Mouse (Mus musculus): ENCODE results near the gene Il1rn. TPM values are rescaled to one million over a fixed set of nuclear protein-coding genes. Genes with fewer than 3 reads are reported as not detected.
A peak's percentile ranks its signal among the peaks of the same experiment; 100 is the strongest.

The Il1rn gene
- polyA plus RNA-seq, 1 experiment from 2014 or later = 1.7 TPM

GRCm38 (mm10) chr2:24347926-24348325 is 11.3 kb downstream of the Il1rn start:
- Histone ChIP-seq H3K9ac (replicated peaks) (no peak overlapping the region), H3K4me3 (replicated peaks) (no peak overlapping the region), H3K27ac (no peak overlapping the region), H3K27me3 (no peaks in the 10 kb centered on the region), H3K4me2 (no peak overlapping the region), H3K4me1 (replicated peaks) (no peaks in the 10 kb centered on the region), H3K9me3 (no peaks in the 10 kb centered on the region), H3K36me3 (no peaks in the 10 kb centered on the region)
- ATAC-seq (ENCODE audit: insufficient number of reproducible peaks, insufficient read depth, low FRiP score, low TSS enrichment, low read depth) = no peak
- 81% methylated on average over 1 of the region's 1 CpGs for WGBS

GRCm38 (mm10) chr2:24351159-24351558 is 14.5 kb downstream of the Il1rn start:
- Histone ChIP-seq H3K36me3 (no peaks in the 10 kb centered on the region), H3K4me2 (no peak overlapping the region), H3K4me1 (replicated peaks) (no peaks in the 10 kb centered on the region), H3K4me3 (replicated peaks) (no peak overlapping the region), H3K27me3 (no peaks in the 10 kb centered on the region), H3K9ac (replicated peaks) (no peak overlapping the region), H3K27ac (no peak overlapping the region), H3K9me3 (no peaks in the 10 kb centered on the region)
- 81% methylated on average over 2 of the region's 2 CpGs for WGBS
- no peak for ATAC-seq (ENCODE audit: insufficient number of reproducible peaks, insufficient read depth, low FRiP score, low TSS enrichment, low read depth)

GRCm38 (mm10) chr2:24353042-24353441 is 16.4 kb downstream of the Il1rn start:
- WGBS = 95% methylated on average over 2 of the region's 2 CpGs
- no peaks in the 10 kb centered on the region for H3K4me1 ChIP-seq (replicated peaks)

GRCm38 (mm10) chr2:24357642-24358041 is 21.0 kb downstream of the Il1rn start:
- Histone ChIP-seq H3K9ac (replicated peaks) (no peak overlapping the region), H3K4me2 (no peak overlapping the region), H3K27me3 (no peaks in the 10 kb centered on the region), H3K27ac (no peak overlapping the region), H3K4me3 (replicated peaks) (no peak overlapping the region), H3K4me1 (replicated peaks) (no peaks in the 10 kb centered on the region), H3K36me3 (no peaks in the 10 kb centered on the region), H3K9me3 (no peaks in the 10 kb centered on the region)
- WGBS = 13% methylated on average over 1 of the region's 1 CpGs
- no peak for ATAC-seq (ENCODE audit: insufficient number of reproducible peaks, insufficient read depth, low FRiP score, low TSS enrichment, low read depth)

More at GRCm38 (mm10) chr2:24353042-24353441, 16.4 kb downstream of the Il1rn start:
- Histone ChIP-seq H3K27ac (no peak overlapping the region), H3K9ac (replicated peaks) (no peak overlapping the region), H3K4me2 (no peak overlapping the region), H3K36me3 (no peaks in the 10 kb centered on the region), H3K27me3 (no peaks in the 10 kb centered on the region), H3K9me3 (no peaks in the 10 kb centered on the region), H3K4me3 (replicated peaks) (no peak overlapping the region)
- ATAC-seq (ENCODE audit: insufficient number of reproducible peaks, insufficient read depth, low FRiP score, low TSS enrichment, low read depth) = no peak

DNA sequence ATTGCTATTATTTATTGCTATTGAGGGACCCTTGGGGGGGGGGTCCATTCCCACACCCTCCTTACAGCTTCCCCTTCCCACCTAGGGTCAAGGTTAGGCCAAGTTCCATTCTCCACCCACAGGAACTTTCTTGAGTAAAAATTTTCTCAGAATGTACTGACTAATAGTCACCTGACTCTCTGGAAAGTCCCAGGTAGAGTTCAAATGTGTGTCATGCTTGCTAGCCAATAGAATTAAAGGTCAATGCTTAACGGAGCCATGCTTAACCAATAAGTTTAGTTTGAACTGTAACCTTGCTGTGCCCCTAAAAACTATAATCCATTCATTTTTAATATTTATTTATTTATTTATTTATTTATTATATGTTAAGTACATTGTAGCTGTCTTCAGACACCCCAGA is 22.7 kb downstream of the Il1rn start:
- WGBS = 84% methylated on average over 1 of the region's 1 CpGs
- ATAC-seq (ENCODE audit: insufficient number of reproducible peaks, insufficient read depth, low FRiP score, low TSS enrichment, low read depth) = no peak
- Histone ChIP-seq H3K36me3 (no peaks in the 10 kb centered on the region), H3K4me1 (replicated peaks) (no peaks in the 10 kb centered on the region), H3K27ac (no peak overlapping the region), H3K4me2 (no peak overlapping the region), H3K9ac (replicated peaks) (no peak overlapping the region), H3K4me3 (replicated peaks) (no peak overlapping the region), H3K27me3 (no peaks in the 10 kb centered on the region), H3K9me3 (no peaks in the 10 kb centered on the region)

DNA sequence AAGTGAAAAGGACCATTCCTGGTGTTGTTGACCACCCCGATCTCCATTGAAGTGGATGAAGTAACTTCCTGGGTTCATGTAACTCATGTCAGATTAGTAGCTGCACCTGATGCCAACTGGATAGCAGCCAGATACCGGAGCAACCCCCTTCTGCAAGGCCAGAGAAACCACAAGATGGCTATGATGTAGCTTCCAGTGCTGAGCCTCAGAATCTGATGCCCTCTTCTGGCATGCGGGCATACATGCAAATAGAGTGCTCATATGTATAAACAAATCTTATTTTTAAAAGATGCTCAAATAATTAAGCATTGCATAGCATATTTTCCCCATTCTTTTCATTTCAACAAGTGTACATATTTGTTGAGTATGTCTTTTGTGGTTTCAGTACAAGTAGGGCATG is 27.2 kb downstream of the Il1rn start:
- 82% methylated on average over 3 of the region's 3 CpGs for WGBS

GRCm38 (mm10) chr2:24366214-24366975 is 29.7 kb downstream of the Il1rn start:
- Histone ChIP-seq H3K27ac (no peak overlapping the region), H3K4me1 (replicated peaks) (0 out of 2 replicates have a peak, but pooled peaks cover 3% of the 10 kb centered on the region), H3K36me3 (no peaks in the 10 kb centered on the region), H3K9ac (replicated peaks) (no peak overlapping the region), H3K9me3 (no peaks in the 10 kb centered on the region), H3K4me3 (replicated peaks) (no peak overlapping the region), H3K4me2 (no peak overlapping the region), H3K27me3 (peaks cover 22% of the 10 kb centered on the region)
- ATAC-seq (ENCODE audit: insufficient number of reproducible peaks, insufficient read depth, low FRiP score, low TSS enrichment, low read depth) = no peak; the same call in 1 of the 2 replicates
- WGBS = 71% methylated on average over 12 of the region's 12 CpGs

More for the DNA sequence above, 27.2 kb downstream of the Il1rn start:
- Histone ChIP-seq H3K36me3 (no peaks in the 10 kb centered on the region), H3K27me3 (peaks cover 21% of the 10 kb centered on the region), H3K4me3 (replicated peaks) (no peak overlapping the region), H3K9ac (replicated peaks) (no peak overlapping the region), H3K4me2 (no peak overlapping the region), H3K9me3 (no peaks in the 10 kb centered on the region), H3K27ac (no peak overlapping the region), H3K4me1 (replicated peaks) (0 out of 2 replicates have a peak, but pooled peaks cover 3% of the 10 kb centered on the region)
- ATAC-seq (ENCODE audit: insufficient number of reproducible peaks, insufficient read depth, low FRiP score, low TSS enrichment, low read depth) = no peak

GRCm38 (mm10) chr2:24367030-24367894 is 30.6 kb downstream of the Il1rn start, which contains the start of gene Psd4:
Gene Psd4 (plus strand): TSS chr2:24367580.
- Histone ChIP-seq H3K27ac (no peak within 1 kb of the TSS), H3K27me3 (peaks cover 22% of the 10 kb centered on the region), H3K9ac (replicated peaks) (peak within 1 kb of the TSS; percentile 48), H3K9me3 (no peaks in the 10 kb centered on the region), H3K36me3 (no peaks in the 10 kb centered on the region), H3K4me1 (replicated peaks) (0 out of 2 replicates have a peak, but pooled peaks cover 3% of the 10 kb centered on the region), H3K4me3 (replicated peaks) (peak within 1 kb of the TSS; percentile 40), H3K4me2 (peak within 1 kb of the TSS; percentile 73)
- 6% methylated on average over 37 of the region's 47 CpGs for WGBS
- ATAC-seq (ENCODE audit: insufficient number of reproducible peaks, insufficient read depth, low FRiP score, low TSS enrichment, low read depth) = peak; percentile 79

- 0 out of 2 replicates have a peak, but pooled peaks cover 3% of the 10 kb centered on the region for H3K4me1 ChIP-seq (replicated peaks)
- WGBS = 61% methylated on average over 4 of the region's 4 CpGs
- no peak for ATAC-seq (ENCODE audit: insufficient number of reproducible peaks, insufficient read depth, low FRiP score, low TSS enrichment, low read depth)
- no peaks in the 10 kb centered on the region for H3K36me3 ChIP-seq
- H3K4me2 ChIP-seq = peak overlapping the region; percentile 73
- H3K27me3 ChIP-seq = peaks cover 22% of the 10 kb centered on the region
- no peak overlapping the region for H3K27ac ChIP-seq
- peak overlapping the region; percentile 40 for H3K4me3 ChIP-seq (replicated peaks)
- H3K9me3 ChIP-seq = no peaks in the 10 kb centered on the region
- H3K9ac ChIP-seq (replicated peaks) = peak overlapping the region; percentile 48; the same call in 1 of the 2 replicates
Observed at GRCm38 (mm10) chr2:24367895-24368261, 31.2 kb downstream of the Il1rn start.

DNA sequence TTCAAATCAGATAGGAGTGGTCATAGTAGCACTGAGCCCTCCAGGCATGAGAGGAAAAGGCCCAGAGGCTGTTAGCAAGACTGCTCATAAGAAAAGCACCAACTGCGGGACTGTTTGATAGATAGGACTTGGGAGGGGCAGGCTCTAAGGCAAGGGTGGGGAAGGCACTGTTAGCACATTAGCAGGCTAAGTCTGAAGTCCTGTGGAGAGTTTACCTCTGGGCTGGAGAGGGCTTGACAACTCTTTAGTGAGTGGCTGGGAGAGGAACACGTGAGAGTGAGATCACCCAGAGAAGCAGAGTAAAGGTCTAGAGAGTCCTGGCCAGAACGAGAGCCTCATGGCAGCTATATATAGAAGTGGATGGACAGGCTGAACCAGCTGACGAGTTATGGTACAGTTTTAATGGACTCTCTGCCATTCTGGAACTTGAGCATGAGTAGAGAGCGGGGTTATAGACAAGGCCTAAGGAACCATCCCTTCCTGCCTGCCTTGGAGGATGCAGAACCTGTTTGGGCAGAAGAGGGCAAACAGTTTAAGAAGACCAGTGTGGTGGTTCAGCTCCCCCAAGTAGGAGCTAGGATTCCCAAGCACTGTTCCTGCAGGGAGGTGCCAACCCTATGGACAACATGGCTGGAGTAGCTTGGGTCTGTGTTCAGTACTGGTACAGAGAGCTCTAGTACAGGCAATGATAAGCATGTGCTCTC is 42.2 kb downstream of the Il1rn start:
- H3K36me3 ChIP-seq = no peaks in the 10 kb centered on the region
- no peaks in the 10 kb centered on the region for H3K4me1 ChIP-seq (replicated peaks)
- H3K9me3 ChIP-seq = no peaks in the 10 kb centered on the region
- no peak for ATAC-seq (ENCODE audit: insufficient number of reproducible peaks, insufficient read depth, low FRiP score, low TSS enrichment, low read depth)
- H3K4me3 ChIP-seq (replicated peaks) = no peak overlapping the region
- WGBS = 78% methylated on average over 5 of the region's 5 CpGs
- no peak overlapping the region for H3K27ac ChIP-seq
- no peaks in the 10 kb centered on the region for H3K27me3 ChIP-seq
- H3K9ac ChIP-seq (replicated peaks) = no peak overlapping the region
- no peak overlapping the region for H3K4me2 ChIP-seq
